Mouse (Mus musculus): ENCODE results near the gene 9530003J23Rik.

9530003J23Rik gene

DNA sequence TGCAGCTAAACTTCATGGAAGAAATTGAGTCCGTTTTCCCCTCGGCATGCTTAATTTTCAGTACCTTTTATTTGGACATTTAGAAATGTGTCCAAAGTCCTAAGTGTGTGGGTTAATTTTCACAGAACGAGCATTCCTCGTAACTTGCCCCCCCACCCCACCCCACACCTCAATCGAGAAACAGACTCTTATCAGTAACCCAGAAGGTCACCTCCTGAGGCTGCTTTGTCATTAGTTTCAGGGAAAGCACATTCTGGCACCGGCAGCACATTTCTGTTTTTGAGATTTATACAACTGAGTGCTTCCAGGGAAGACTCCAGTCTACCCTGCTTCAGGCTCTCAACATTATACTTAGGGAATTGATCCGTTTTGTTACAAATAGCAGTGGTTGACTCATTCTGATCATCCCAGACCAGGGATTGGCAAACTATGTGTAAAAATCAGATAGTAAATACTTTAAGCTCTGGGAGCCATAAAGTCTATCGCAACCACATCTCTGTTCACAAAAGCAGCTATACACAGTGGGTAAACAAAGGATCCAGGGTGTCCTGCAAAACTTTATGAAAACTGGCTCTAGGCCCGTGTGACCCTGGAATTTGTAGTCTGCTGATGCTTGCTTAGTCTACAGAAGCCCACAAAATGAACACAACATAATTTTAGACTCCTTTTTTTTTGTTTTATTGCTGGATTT lies 53.0 kb downstream of the 9530003J23Rik start:
- no peak for DNase-seq (ENCODE audit: low spot score)
